Mouse (Mus musculus): Measurements from ENCODE around the gene Bmi1. TPM values are rescaled to one million over a fixed set of nuclear protein-coding genes. Genes with fewer than 3 reads are reported as not detected.

The Bmi1 gene
- 49.2 TPM for polyA plus RNA-seq (2014; fragmentation: Illumina TruSeq; extraction: RNeasy Lipid Tissue Mini Kit (QIAGEN cat#74804); ENCODE audit: low read depth, low replicate concordance)

DNA sequence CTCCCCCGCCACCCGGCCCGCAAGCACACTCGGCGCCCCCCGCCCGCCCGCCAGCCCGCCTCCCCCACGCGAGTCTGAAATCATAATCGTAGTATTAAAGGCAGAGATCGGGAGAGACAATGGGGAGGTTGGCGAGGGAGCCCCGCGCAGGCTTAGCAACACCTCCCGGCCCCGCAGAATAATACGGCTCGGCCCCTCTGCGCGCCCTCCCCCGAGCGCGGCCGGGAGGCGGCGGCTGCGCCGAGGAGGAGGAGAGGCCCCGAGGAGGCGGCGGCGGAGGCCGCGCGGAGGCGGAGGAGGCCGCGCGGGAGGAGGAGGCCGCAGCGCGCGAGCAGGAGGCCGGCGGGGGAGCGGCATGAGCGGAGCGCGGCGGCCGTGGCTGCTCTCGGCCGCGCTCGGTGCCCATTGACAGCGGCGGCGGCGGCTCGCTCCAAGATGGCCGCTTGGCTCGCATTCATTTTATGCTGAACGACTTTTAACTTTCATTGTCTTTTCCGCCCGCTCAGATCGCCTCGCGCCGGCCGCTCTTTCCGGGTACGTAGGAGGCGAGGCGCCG, at the start of gene Bmi1:
Gene Bmi1, plus strand, starts transcription at position 83 of the 556 bp plus-strand sequence.

DNA sequence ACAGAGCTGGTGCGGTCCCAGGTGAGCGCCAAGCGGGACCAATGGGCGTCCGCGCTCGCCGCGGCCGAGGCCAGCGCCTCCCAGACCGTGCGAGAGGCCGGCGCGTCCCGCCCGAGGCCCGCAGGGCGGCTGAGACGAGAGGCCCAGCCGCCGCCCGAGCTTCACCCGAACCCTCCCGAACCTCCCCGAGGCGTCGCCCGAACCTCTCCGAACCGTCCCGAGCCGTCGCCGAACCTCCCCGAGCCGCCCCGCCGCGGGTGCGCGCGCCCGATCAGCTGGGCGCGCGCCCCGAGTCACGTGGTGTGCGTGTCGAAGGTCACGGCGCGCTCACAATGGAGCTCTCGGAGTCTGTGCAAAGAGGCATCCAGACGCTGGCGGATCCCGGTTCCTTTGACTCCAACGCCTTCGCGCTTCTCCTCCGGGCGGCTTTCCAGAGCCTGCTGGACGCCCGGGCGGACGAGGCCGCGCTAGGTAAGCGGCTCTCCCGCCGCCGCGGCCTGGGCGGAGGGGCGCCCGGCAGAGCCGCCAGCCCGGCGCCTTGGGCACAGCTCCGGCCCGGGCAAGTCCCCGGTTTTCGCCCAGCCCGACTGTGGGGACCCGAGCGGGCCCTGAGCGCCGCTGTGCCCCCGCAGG, 4.6 kb upstream of the Bmi1 start, which contains the start of gene Commd3:
Gene Commd3, plus strand, starts transcription at position 252 of the 633 bp plus-strand sequence.

GRCm38 (mm10) chr2:18693871-18694610, 17.2 kb downstream of the Bmi1 start, which contains the start of gene Spag6:
Gene Spag6 (plus strand): TSS chr2:18694032.

Other genes starting within 250 kb of the Bmi1 start
- 147 TPM for gene Commd3, start 4.6 kb upstream of the Bmi1 start, polyA plus RNA-seq (2014; fragmentation: Illumina TruSeq; extraction: RNeasy Lipid Tissue Mini Kit (QIAGEN cat#74804); ENCODE audit: low read depth, low replicate concordance)
- not detected for gene Spag6, start 17.0 kb downstream of the Bmi1 start, polyA plus RNA-seq (2014; fragmentation: Illumina TruSeq; extraction: RNeasy Lipid Tissue Mini Kit (QIAGEN cat#74804); ENCODE audit: low read depth, low replicate concordance)

All from heart, adult 10 weeks (tissue).